In the genomic region with DNA sequence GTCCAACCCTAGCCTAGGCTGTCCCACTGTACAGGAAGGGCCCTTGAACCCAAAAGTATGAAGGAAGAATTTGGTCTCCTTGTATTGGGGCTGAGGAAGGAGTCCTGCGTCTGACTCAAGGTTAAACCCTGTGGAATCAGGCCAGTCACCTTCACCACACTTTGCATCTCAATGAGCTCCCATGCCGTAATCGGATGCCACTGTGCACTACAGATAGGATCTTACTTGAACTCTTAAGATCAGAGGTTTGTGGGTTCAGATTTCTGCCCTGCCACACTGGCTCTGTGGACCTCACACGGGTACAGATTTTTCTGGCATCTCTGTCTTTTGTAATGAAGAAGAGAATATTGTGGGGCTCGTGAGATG, we compare ENCODE assay signal across 21 mouse cellular contexts.
"Had no signal": no experiment of that assay in that cellular context is flagged by ENCODE, and none has a peak within 500 bp of the region (broad histone marks: within the 10 kb centered on the region; RNA-seq: fewer than 3 reads in every experiment).

No protein-coding gene starts in this region.

- ATAC-seq: liver, embryonic 12.5 days; midbrain, embryonic 16.5 days had no signal

- H3K4me3 ChIP-seq: layer of hippocampus, adult 2 months; limb, embryonic 10.5 days; limb, embryonic 13.5 days; liver, embryonic 12.5 days; liver, embryonic 15.5 days; midbrain, embryonic 12.5 days; myocyte; neural tube, embryonic 13.5 days; stomach, embryonic 15.5 days had no signal

- H3K27me3 ChIP-seq: midbrain, embryonic 12.5 days; neural tube, embryonic 13.5 days; stomach, embryonic 15.5 days had no signal

- H3K36me3 ChIP-seq: limb, embryonic 10.5 days; limb, embryonic 13.5 days; liver, embryonic 12.5 days; liver, embryonic 15.5 days; midbrain, embryonic 12.5 days; neural tube, embryonic 13.5 days; stomach, embryonic 15.5 days had no signal

- H3K4me1 ChIP-seq: stomach, embryonic 15.5 days had no signal

- H3K9ac ChIP-seq: limb, embryonic 13.5 days; liver, embryonic 12.5 days; liver, embryonic 15.5 days; midbrain, embryonic 12.5 days; neural tube, embryonic 13.5 days; stomach, embryonic 15.5 days had no signal

- H3K4me2 ChIP-seq: limb, embryonic 13.5 days; liver, embryonic 12.5 days; liver, embryonic 15.5 days; midbrain, embryonic 12.5 days; neural tube, embryonic 13.5 days; stomach, embryonic 15.5 days had no signal

- H3K27ac ChIP-seq: kidney, postnatal 0 days; layer of hippocampus, adult 2 months; limb, embryonic 10.5 days; limb, embryonic 13.5 days; liver, embryonic 12.5 days; liver, embryonic 15.5 days; midbrain, embryonic 12.5 days; neural tube, embryonic 13.5 days; stomach, embryonic 15.5 days had no signal

- DNase-seq: kidney, adult 2 months; kidney, postnatal 25 days; liver; lung, adult 2 months; lung, postnatal 14 days; lung, postnatal 4 days; retina, postnatal 1 day; right cerebral cortex, postnatal 25 days; spleen, adult 18-20 months; thymus, postnatal 36 days had no signal

- H3K9me3 ChIP-seq: limb, embryonic 10.5 days; limb, embryonic 13.5 days; liver, embryonic 12.5 days; liver, embryonic 15.5 days; midbrain, embryonic 12.5 days; neural tube, embryonic 13.5 days; stomach, embryonic 15.5 days had no signal
